Mouse (Mus musculus) mouse embryonic stem cell (cell line): ENCODE measurements around the gene Son.

Experiments used
- in situ Hi-C, 2 experiments: fragments of 300-500 bp; cut with MboI; formaldehyde crosslinking; loops; 1 replicate in 1 of 2; 3 replicates in 1 of 2; pipeline ENCODE4 v1.14.3; 2019 to 2020; ENCODE audit warnings: low sequenced_read_pairs in 2 of 2, low pct_unique_long_range_greater_than_20kb in 1 of 2, mixed read lengths in 1 of 2; ENCODE audit not compliant: unreplicated experiment in 1 of 2

The Son gene

DNA sequence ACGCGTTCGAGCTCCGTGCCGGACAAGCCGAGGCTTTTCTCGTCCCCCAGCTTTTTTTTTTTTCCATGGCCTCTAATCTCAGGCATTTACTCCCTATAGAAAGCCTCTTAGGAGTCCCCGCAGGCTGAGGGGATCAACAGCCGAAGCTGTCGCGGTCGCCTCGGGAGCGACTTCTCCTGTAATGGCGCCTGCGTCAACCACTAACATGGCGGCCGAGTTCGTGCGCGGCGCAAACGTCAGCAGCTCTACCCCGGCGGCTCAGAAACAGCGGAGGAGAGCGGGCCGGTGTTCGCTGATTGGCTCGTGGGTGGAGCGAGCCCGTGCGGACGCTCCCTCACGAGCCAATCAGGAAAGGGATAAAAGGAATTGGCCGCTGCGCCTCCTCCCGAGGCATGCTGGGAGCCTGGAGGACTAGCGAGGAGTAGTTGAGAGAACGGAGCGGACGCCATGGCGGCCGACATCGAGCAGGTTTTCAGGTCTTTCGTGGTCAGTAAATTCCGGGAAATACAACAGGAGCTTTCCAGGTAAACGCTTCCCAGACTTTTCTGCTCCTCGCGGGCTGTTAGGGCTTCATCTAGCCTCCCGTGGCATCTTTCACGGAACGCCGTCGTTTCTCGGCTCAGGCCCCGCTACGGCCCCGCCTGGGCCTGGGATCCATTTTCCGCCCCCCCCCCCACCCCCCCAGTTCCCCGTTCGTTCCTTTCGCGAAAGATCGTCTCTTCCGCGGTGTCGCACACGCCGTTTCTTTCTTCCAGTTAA, at the start of gene Son:
Son (plus strand) TSS at position 46 of the 759 bp plus-strand sequence.
- in situ Hi-C loops = no loop called here

GRCm38 (mm10) chr16:91597672-91598010, 49.7 kb upstream of the Son start, which contains the start of gene Tmem50b:
TSS of gene Tmem50b (minus strand) at chr16:91597800.
- in situ Hi-C loops = no loop called here

DNA sequence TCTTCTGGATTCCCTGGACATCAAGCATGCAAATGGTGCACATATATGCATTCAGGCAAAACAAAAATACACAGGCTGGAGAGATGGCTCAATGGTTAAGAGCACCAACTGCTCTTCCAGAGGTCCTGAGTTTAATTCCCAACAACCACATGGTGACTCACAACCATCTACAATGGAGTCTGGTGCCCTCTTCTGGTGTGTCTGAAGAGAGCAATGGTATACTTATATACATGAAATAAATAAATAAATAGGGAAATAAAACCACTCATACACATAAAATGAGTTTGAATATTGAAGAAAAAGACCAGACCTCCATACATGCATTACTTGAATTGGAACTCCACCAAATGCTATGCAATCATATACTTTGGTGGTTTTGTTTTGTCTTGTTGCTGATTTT, 48.1 kb upstream of the Son start:
- in situ Hi-C loops = no loop called here

DNA sequence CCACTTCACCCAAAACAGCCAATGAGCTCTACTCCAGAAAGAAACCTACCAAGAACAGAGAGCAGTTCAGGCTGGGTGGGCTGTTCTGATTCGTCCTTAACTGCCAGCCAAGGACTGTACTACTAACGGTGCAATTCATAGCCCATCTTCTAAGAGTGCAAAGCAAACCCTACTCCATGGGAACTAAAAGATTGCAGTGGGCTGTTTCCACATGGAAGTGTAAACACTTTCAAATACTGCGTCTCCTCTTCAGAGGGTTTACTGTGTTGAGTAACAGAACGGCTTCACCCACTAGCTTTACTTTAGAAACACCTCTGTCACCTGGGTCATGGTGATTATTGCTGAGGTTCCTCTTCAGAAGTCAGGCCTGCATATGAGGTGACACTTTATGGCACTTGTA, 46.2 kb upstream of the Son start:
- in situ Hi-C loops = no loop called here

- in situ Hi-C loops = no loop called here
Observed at GRCm38 (mm10) chr16:91601693-91602092, 45.6 kb upstream of the Son start.

- in situ Hi-C loops = no loop called here
Observed at GRCm38 (mm10) chr16:91605156-91605555, 42.1 kb upstream of the Son start.

DNA sequence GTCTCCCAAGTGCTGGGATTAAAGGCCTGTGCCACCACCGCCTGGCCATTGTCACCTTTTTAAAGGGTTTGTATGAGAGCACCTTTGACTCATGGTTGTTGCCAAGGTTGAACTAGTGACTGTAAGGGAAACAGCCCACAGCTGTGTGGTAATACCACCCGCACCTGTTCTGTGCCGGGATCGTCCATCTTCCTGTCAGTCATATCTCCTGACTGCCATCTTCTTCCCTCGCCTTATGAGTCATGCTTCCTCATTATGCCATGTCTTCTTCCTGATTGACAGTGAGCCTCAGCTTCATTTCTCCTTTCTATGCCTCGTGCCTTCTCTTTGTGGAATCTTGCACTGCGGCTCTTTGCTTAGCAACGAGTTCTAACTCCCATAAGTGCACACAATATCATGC, 40.3 kb upstream of the Son start:
- in situ Hi-C loops = no loop called here

GRCm38 (mm10) chr16:91609501-91610245, 37.6 kb upstream of the Son start:
- in situ Hi-C loops = no loop called here

DNA sequence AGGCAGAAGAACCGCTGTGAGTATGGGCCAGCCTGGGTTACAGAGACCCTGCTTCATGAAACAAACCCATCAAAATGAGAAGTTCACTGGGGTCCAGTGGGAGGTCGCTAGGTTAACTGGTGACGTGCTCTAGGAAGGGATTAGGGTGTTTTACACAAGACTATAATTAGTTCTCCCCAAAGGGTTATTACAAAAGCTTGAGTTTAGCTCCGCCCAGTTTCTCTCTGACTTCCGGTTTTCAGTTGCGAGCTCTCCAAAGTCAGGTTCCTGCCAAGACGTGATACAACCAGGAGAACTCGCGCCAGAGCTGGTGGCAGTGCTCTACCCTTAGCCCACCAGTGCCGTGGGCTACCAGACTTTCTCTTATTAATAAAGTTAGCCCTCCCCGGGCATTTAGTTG, 36.1 kb upstream of the Son start:
- in situ Hi-C loops = no loop called here

- in situ Hi-C loops = no loop called here
Observed at GRCm38 (mm10) chr16:91612525-91612924, 34.8 kb upstream of the Son start.

DNA sequence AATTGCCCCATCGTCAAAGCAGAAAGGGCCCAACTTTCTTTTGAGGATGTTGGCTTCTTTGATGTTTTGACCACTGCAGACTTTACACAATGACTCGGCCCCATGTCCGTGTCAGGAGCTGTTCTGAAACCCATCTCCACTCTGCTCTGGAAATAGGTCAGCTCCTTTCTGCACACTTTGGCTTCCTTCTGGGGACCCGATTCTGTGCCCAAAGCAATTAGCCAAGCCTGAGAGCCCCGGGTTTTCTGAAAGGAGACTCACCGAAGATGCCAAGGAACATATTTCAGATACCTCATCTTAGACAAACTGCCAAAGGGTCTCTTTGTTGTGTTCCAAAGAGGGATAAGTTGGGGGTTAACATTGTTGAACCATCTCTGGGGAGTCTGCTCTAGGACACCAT, 32.8 kb upstream of the Son start:
- in situ Hi-C loops = no loop called here

DNA sequence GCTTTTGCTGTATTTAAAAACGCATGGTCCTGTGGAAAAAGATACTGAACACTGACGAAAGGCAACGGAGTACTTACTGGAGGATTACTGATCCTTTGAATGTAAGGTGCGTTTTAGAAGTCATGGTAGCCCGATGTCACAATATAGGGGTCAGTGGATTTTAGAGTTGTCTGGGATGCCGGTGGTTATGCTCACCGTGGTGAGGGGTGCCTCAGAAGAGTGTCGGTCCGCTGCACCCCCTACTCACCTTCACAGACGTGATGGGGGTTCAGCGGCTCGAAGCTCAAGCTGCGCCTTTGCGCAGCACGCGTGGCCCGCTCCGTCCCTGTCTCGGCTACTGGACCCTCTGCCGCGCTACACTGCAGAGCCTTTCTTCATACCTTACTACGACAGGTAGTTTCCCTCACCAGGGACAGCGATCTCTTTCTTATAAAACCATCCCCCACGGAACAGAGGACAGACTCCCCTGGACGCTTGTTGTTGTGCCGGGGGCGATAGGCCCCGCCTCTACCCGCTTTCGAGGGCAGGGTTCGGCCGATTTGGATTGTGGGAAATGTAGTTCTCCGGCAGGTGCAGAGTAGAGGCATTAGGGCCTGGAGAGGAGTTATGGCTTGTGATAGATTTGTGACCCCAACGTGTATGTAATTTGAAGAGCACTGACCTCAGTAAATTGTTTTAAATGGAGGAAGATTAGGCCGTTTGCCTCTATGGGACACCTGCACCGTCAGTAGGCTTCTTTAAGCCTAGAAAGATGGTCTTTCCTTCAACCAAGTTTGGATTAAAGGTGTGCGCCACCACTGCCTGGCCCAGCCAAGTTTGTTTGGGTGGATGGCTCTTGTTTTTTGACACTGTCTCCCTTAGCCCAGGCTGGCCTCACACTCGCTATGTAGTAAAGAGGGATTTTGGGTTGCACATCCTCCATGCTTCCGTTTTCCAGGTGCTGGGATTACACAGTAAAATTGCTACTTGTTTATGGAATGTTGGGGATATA, 28.5 kb upstream of the Son start, which contains the start of gene Dnajc28:
Dnajc28 (minus strand) TSS at position 516 of the 991 bp plus-strand sequence.
- in situ Hi-C loops = no loop called here

GRCm38 (mm10) chr16:91620185-91620584, 27.1 kb upstream of the Son start:
- in situ Hi-C loops = no loop called here

- in situ Hi-C loops = no loop called here
Observed at GRCm38 (mm10) chr16:91620991-91621390, 26.3 kb upstream of the Son start.

DNA sequence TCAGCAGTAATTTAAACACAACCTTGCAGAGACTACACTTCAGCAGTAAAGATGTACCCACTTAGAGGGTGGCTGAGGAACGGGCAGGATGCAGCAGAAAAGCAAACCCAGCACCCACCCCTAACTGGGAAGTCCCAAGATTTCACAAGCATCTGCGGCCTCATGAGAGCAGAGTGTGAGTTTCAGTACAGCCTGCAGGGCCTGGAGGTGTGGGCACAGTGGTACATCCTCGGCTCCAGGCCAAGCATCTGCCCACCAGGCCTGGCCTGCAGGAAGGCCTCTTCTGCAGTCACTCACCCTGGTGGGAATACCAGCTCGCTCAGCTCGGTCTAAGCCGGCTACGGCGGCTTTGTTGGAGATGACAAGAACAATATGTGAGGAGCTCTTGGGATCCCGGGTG, 24.2 kb upstream of the Son start:
- in situ Hi-C loops = no loop called here

DNA sequence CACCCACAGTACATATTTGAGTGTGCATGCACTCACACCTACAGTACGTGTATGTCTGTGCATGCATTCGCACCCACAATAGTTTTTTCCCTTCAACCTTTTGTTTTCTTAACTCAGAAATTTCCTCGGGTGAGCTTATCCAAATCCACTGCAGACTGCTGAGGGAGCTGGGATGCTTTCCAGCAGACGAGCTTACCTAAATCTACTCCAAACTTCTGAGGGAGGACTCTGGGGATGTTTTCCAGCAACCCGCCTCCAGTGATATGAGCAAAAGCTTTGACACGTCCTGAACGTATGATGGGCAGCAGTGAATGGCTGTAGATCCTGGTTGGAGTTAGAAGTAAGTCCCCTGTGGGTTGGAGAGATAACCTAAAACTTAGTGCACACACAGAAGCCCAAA, 19.5 kb upstream of the Son start:
- in situ Hi-C loops = no loop called here

DNA sequence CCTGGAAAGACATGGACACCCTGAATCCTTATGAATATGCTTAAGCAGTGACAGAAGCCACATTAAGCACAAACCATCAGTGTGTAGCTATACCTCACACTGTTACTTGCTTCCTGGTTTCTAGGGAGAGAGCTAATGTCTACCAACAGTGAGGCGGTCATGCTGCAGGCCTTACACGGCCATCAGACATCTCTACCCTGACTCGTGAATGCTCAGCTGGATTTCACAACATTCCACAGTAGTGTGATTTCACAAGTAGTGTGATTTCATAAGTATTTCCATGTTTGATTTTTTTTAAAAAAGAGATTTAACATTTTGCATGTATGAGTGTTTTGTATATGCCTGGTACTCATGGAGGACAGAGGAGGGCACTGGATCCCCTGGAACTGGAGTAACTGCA, 18.6 kb upstream of the Son start:
- in situ Hi-C loops = no loop called here

GRCm38 (mm10) chr16:91629749-91630148, 17.6 kb upstream of the Son start:
- in situ Hi-C loops = no loop called here

GRCm38 (mm10) chr16:91630584-91630983, 16.7 kb upstream of the Son start:
- in situ Hi-C loops = no loop called here
